Mouse (Mus musculus) hindbrain, embryonic 13.5 days (tissue): ENCODE results near the gene Sos2. TPM values are rescaled to one million over a fixed set of nuclear protein-coding genes. Genes with fewer than 3 reads are reported as not detected.

Experiments
- ATAC-seq: fragments of 200-750 bp; cut with Nextera tagmentation; 2 replicates; pipeline ENCODE4 v1.8.0; 2017; ENCODE audit warnings: moderate TSS enrichment; ENCODE audit not compliant: low FRiP score
- H3K27ac ChIP-seq: fragments of 300-500 bp; sonication (generic); 2 replicates; pipeline ENCODE4 v1.5.1; 2015; ENCODE audit warnings: inconsistent platforms, mild to moderate bottlenecking, moderate library complexity
- H3K27me3 ChIP-seq: fragments of 300-500 bp; sonication (generic); 2 replicates; pipeline ENCODE4 v1.6.1; 2015; ENCODE audit warnings: mild to moderate bottlenecking, inconsistent platforms
- H3K36me3 ChIP-seq: fragments of 300-500 bp; sonication (generic); 2 replicates; pipeline ENCODE4 v1.6.1; 2015; ENCODE audit warnings: mild to moderate bottlenecking, inconsistent platforms
- H3K4me1 ChIP-seq: fragments of 300-500 bp; sonication (generic); replicated peaks from 2 replicates; pipeline ENCODE4 v1.6.1; 2015; ENCODE audit warnings: inconsistent platforms
- H3K4me2 ChIP-seq: fragments of 300-500 bp; sonication (generic); 2 replicates; pipeline ENCODE4 v1.6.1; 2015; ENCODE audit warnings: inconsistent platforms, mild to moderate bottlenecking, moderate library complexity
- H3K4me3 ChIP-seq: fragments of 300-500 bp; sonication (generic); 2 replicates; pipeline ENCODE4 v1.5.1; 2015; ENCODE audit warnings: mild to moderate bottlenecking, inconsistent platforms
- H3K9ac ChIP-seq: fragments of 300-500 bp; sonication (generic); 2 replicates; pipeline ENCODE4 v1.6.1; 2015; ENCODE audit warnings: mild to moderate bottlenecking, inconsistent platforms
- H3K9me3 ChIP-seq: fragments of 300-500 bp; sonication (generic); 2 replicates; pipeline ENCODE4 v1.6.1; 2016; ENCODE audit warnings: inconsistent platforms
- WGBS: fragments of 180-500 bp; shearing (Covaris S2); methylation state at CpG from one replicate; pipeline ENCODE4 v1.1.7; 2015; 5-methylcytosine and 5-hydroxymethylcytosine counted together
- polyA plus RNA-seq: library from polyadenylated mRNA; unstranded; fragments of >200 nt; fragmentation: Nextera tagmentation; extraction: Ambion mirVana; gene quantifications from 2 replicates; pipeline ENCODE4 v1.2.1, GENCODE M21; 2015

The Sos2 gene
- polyA plus RNA-seq, 1 experiment from 2014 or later: 13.0 TPM

DNA sequence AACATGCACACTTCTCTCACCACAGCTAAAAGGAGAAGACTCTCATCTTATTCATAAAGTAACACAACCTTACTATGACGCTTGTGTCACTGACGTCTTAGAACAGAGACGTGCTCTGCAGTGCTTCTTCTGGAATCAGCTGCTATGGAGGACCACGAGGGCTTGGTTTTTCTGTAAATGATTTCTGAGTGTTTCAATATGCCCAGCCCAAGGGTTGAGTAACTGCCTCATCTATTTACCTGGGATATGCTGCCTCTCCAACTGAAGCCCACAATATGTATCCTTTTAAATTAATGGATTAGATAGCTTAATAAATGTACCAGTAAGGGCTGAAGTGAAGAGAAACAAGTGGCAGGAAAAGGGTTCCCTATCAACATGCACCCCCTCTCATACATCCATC is 9.1 kb upstream of the Sos2 start:
- no peaks in the 10 kb centered on the region for H3K27me3 ChIP-seq
- no peaks in the 10 kb centered on the region for H3K4me1 ChIP-seq
- no peaks in the 10 kb centered on the region for H3K36me3 ChIP-seq
- 93% methylated on average over 4 of the region's 4 CpGs for WGBS
- no peak overlapping the region for H3K27ac ChIP-seq
- no peak overlapping the region for H3K4me3 ChIP-seq
- H3K9me3 ChIP-seq: no peaks in the 10 kb centered on the region
- no peak overlapping the region for H3K4me2 ChIP-seq
- no peak for ATAC-seq
- no peak overlapping the region for H3K9ac ChIP-seq

DNA sequence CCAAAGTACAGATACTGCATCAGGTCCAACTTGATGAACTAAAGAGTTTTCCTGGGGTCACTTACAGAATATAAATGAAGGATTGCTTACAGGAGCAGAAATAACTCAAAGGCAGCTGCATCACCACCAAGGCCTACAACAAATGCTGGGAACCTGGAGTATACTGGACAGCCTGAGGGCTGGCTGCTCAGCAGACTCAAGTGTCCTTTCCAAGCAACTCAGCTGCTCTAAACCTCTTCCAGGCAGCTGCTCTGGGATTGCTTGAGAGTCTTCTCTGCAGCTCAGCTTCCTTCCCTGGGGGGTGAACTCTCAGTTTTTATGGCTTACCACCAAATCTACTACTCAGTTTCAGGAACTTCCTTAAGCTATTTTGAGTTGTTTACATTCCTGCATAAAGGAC is 7.4 kb upstream of the Sos2 start:
- Histone ChIP-seq H3K9me3 (no peaks in the 10 kb centered on the region), H3K4me3 (no peak overlapping the region), H3K27me3 (no peaks in the 10 kb centered on the region), H3K36me3 (no peaks in the 10 kb centered on the region), H3K4me2 (no peak overlapping the region), H3K4me1 (no peaks in the 10 kb centered on the region), H3K9ac (no peak overlapping the region), H3K27ac (no peak overlapping the region)
- ATAC-seq: no peak

DNA sequence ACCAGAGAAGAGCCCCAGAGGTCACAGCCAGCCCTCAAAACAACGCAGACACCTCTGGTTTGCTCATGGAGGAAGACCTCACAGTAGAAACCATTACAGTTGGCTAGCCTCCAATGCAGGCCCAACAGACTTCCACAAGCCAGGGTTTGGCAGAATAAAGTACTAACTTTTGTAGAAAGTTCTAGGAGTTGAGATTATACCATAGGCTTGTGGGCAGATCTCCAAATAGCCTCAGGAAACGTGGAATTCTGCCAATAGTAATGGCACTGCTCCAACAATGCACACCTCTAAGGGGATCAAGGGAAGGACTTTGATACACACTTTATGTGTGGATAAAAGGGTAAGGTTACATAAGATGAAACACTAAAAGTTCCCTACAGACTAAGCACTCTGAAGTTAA is 6.7 kb upstream of the Sos2 start:
- Histone ChIP-seq H3K4me1 (no peaks in the 10 kb centered on the region), H3K9me3 (no peaks in the 10 kb centered on the region), H3K4me2 (no peak overlapping the region), H3K27ac (no peak overlapping the region), H3K4me3 (no peak overlapping the region), H3K36me3 (no peaks in the 10 kb centered on the region), H3K9ac (no peak overlapping the region), H3K27me3 (no peaks in the 10 kb centered on the region)
- ATAC-seq: no peak
- WGBS: 58% methylated on average over 2 of the region's 2 CpGs

DNA sequence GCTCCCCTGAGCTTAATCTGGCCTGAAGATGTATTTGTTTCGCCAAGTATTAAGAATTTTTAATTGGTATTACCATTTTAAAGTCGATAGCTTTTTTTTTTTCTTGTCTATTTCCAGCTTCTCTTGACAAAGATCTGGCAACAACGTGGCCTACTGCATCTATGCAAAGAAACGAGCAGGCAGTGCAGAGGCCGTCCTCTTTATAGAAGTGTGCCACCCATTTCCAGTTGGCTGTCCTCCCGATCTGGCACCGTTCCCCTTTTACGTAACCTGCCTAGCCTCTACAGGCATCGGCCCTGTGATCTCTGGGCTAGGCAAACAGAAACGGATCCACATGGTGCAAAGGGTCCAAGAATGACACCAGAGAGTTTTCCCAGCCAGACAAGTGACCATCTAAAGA is 1.9 kb upstream of the Sos2 start:
- Histone ChIP-seq H3K4me3 (no peak overlapping the region), H3K4me2 (no peak overlapping the region), H3K4me1 (peaks cover 15% of the 10 kb centered on the region), H3K9me3 (no peaks in the 10 kb centered on the region), H3K27me3 (no peaks in the 10 kb centered on the region), H3K36me3 (no peaks in the 10 kb centered on the region), H3K9ac (no peak overlapping the region), H3K27ac (no peak overlapping the region)
- 49% methylated on average over 10 of the region's 10 CpGs for WGBS
- ATAC-seq: no peak

DNA sequence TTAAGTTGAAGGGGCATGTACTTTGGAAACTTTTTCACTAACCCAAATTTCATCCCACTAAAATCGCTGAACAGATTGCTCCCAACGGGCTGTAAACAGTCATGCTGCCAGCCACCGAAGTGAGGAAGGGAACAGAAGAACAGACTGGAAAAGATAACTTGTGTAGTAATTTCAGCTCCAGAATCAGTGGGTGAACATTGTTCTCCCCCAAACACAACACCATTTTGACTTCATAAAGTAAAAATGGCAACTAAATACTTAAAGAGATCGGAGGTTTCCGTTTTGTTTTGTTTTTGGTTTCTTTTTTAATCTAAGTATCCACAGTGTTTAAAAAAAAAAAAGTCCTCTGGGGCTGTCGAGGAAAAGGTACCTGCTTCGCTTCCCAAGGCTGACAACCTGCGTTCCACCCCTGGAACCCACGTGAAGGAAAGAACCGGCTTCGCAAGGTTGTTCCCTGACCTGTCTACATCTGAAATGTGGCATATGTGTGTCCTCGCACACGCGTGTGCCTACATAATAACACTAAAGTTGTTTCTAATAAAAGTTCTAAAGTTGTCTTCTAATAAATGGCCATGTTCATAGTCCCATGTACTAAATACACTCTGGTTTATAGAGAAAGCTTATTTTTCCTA is 1.3 kb upstream of the Sos2 start:
- no peaks in the 10 kb centered on the region for H3K27me3 ChIP-seq
- no peaks in the 10 kb centered on the region for H3K36me3 ChIP-seq
- no peak for ATAC-seq
- peak overlapping the region; percentile 61 for H3K4me2 ChIP-seq
- no peak overlapping the region for H3K27ac ChIP-seq
- 50% methylated on average over 14 of the region's 14 CpGs for WGBS
- no peak overlapping the region for H3K4me3 ChIP-seq
- no peak overlapping the region for H3K9ac ChIP-seq
- peaks cover 15% of the 10 kb centered on the region for H3K4me1 ChIP-seq
- no peaks in the 10 kb centered on the region for H3K9me3 ChIP-seq

DNA sequence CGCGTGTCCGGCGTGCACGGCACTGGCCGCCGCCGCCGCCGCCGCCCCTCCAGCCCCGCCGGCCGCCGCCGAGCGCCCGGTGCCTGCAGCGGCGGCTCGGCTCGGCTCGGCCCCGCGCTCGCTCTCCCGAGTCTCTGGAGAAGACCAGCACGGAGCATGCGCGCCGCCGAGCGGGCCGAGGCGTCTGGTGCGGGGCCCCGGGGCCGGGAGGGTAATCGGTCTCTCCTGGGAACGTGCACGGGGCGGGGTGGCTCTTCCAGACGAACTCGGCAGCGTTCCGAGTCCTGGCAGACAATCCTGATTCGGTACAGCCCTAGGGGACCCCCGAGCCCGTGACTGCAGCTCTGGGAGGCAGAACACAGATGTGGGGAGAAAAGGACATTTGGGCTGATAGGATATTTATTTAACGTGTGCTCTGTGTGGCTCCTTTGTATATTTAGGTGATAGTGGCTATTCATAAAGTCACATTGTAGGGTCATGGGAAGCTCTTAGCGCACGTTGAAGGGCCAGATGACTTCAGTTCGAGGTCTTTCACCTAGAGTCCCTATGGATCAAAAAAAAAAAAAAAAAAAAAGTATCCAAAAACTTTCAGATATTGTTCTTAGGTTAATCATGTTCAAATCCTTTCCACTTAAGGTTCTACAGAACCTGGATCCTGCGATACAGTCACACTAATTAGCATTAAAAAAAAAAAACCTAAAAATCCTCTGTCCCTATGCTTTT is 574 bp upstream of the Sos2 start:
- Histone ChIP-seq H3K36me3 (no peaks in the 10 kb centered on the region), H3K27ac (peak overlapping the region; percentile 97), H3K4me1 (peaks cover 15% of the 10 kb centered on the region), H3K27me3 (no peaks in the 10 kb centered on the region), H3K9me3 (no peaks in the 10 kb centered on the region), H3K4me3 (peak overlapping the region; percentile 79), H3K4me2 (peak overlapping the region; percentile 61), H3K9ac (peak overlapping the region; percentile 89)
- under 1% methylated on average over 33 of the region's 54 CpGs for WGBS
- ATAC-seq: peak; percentile 87

DNA sequence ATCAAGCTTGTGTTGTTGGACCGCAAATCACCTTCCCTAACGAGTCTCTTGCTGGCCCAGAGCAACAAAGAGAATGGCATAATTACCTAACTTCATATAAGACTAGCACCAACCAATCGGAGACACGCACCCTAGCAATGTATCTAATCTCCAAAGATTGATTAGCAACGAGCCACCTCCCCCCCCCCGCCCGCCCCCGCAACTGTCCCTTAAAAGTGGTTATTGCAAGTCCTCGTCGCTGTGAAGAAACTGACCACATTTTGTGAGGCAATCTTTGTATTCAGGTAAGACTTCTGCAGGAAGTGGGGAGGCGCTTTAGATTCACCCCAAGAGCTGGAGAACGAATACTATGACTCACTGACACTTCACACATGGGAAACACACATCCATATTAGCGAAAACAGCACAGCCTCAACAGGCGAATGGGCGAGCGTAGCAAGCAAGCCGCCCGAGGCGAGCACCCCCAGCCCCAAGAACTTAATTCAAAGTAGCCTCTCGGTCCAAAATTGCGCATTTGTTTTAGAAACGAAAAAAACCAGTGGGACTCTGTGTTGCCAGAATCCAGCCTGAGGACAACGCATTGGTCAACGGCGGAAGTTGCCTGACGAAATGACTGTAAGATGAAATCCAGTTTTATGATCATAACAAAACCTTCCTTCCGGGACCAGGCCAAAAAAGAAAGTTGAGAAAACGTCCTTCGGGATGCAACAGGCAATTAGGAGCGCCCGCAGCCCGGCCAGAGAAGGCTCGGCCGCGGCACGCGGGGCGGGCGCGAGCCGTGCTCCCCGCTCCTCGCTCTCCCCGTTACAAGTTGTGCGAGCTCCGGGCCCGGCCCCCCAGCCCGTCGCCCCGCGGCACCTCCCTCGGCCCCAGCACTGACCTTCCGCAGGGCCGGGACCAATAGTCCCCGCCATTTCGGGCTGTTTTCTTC is 752 bp downstream of the Sos2 start:
- H3K4me3 ChIP-seq: peak overlapping the region; percentile 79
- peak overlapping the region; percentile 61 for H3K4me2 ChIP-seq
- no peaks in the 10 kb centered on the region for H3K27me3 ChIP-seq
- under 1% methylated on average over 55 of the region's 56 CpGs for WGBS
- no peaks in the 10 kb centered on the region for H3K9me3 ChIP-seq
- peak overlapping the region; percentile 97 for H3K27ac ChIP-seq
- peaks cover 15% of the 10 kb centered on the region for H3K4me1 ChIP-seq
- H3K36me3 ChIP-seq: no peaks in the 10 kb centered on the region
- peak; percentile 49 for ATAC-seq
- H3K9ac ChIP-seq: peak overlapping the region; percentile 89

DNA sequence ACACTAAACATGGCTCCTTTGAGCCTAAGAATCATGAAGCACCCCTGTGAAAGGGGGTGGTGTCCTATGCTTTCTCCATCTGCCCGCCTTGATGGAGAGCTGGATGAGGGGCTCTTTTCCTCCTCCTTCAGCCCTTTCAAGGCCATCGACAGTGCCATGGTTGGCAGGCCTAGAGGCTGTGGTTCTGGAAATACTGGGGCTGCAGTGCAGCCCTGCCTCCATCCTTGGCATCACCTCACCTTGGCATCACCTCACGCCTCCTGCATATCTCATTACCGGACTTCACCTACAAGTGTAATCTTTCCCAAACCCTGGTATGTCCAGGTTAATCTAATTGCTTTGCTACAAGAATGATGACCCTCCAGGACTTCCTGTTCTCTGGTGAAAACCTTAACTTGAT is 5.5 kb downstream of the Sos2 start:
- no peak overlapping the region for H3K9ac ChIP-seq
- H3K4me2 ChIP-seq: no peak overlapping the region
- H3K27ac ChIP-seq: no peak overlapping the region
- no peak for ATAC-seq
- H3K4me3 ChIP-seq: no peak overlapping the region
- no peaks in the 10 kb centered on the region for H3K27me3 ChIP-seq
- H3K9me3 ChIP-seq: no peaks in the 10 kb centered on the region
- H3K4me1 ChIP-seq: peaks cover 31% of the 10 kb centered on the region
- WGBS: 87% methylated on average over 4 of the region's 4 CpGs
- H3K36me3 ChIP-seq: no peaks in the 10 kb centered on the region

DNA sequence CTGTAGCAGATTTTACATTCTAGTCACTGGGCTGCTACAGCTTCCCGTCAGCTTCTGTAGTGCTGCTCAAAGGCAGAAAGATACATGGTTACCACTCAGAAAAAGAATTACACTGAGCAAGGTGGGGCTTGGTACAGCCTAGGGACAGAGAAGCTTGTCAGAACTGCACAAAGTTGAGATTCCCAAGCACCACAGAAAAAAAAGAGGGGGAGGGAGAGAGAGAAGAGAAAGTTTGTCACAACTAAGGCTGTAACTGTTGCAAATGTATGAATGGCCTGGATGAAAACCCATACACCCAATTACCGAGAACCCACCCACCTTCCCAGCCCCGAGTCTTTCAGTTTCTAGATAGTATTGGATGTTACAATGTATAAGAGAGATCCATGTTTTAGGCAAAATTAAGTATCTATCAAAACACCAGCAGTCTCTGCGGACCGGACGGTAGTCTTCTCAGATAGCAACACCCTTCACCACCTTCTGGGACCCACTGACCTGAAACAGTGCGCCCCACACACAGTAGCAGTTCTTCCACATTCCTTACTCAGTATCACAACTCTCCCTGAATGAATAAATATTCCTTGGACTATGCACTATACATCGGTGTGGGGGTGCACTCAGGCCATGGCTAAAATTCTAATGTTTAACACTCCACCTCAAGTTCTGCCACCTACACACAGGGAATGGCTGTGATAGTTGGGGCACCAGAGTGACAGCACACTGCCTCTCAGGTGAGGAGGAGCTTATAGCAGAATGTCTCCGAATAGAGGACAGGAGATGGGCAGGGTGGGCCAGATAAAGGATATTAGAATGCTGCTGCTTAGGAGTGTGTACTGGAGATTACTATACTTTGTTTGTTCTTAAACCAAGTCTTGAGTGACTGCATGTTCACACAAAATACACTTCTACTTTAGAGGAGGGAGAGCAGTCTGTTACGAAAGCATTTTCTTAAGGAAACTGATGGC is 6.8 kb downstream of the Sos2 start:
- H3K36me3 ChIP-seq: no peaks in the 10 kb centered on the region
- H3K4me2 ChIP-seq: no peak overlapping the region
- no peak overlapping the region; the same call in 1 of the 2 replicates for H3K27ac ChIP-seq
- H3K4me3 ChIP-seq: no peak overlapping the region
- H3K9ac ChIP-seq: no peak overlapping the region
- ATAC-seq: no peak
- WGBS: 85% methylated on average over 10 of the region's 10 CpGs
- no peaks in the 10 kb centered on the region for H3K9me3 ChIP-seq
- H3K4me1 ChIP-seq: peaks cover 23% of the 10 kb centered on the region
- H3K27me3 ChIP-seq: no peaks in the 10 kb centered on the region

DNA sequence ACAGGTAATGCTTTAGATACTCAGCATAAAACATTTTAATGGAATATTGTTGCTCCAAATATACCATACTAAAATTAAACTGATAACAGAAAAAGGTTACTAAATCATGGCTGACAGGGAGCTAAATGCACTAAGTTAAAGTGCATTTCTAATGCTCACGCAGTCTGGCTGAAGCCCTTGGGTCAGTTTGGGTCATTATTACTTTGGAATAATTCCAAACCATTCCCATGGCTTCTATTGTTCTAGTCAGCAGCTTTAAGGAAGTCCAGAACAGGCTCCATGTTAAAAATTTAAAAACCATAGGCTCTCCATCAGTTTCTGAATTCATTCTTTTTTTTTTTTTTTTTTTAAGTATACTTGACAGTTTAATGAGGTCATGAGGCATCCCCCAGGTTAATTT is 7.5 kb downstream of the Sos2 start:
- no peak overlapping the region for H3K27ac ChIP-seq
- ATAC-seq: no peak
- H3K4me3 ChIP-seq: no peak overlapping the region
- no peak overlapping the region for H3K4me2 ChIP-seq
- no peak overlapping the region for H3K9ac ChIP-seq
- peaks cover 19% of the 10 kb centered on the region for H3K4me1 ChIP-seq
- no peaks in the 10 kb centered on the region for H3K36me3 ChIP-seq
- WGBS: 59% methylated on average over 1 of the region's 1 CpGs
- no peaks in the 10 kb centered on the region for H3K27me3 ChIP-seq
- no peaks in the 10 kb centered on the region for H3K9me3 ChIP-seq

DNA sequence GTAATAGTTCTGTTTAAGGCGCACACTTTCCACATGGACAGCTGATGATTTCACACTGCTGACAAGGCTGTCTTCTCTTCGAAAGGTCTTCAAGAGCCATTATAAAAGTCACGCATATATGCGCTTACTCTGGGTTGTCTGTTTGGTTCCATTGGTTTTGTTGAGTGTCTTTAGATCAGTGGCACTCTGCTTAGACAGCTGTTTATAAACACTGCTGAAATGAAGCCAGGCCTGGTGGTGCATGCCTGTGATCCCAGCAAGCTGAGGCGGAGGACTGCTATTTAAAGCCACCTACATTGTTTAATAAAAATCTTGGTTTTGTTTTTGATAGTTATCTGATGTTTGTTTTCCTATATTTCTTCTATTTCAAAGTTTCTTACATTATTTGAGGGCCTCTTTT is 14.9 kb downstream of the Sos2 start:
- no peak for ATAC-seq
- Histone ChIP-seq H3K27ac (no peak overlapping the region), H3K4me1 (no peaks in the 10 kb centered on the region), H3K36me3 (peaks cover 2% of the 10 kb centered on the region; the same call in 1 of the 2 replicates), H3K4me2 (no peak overlapping the region), H3K4me3 (no peak overlapping the region), H3K9me3 (no peaks in the 10 kb centered on the region), H3K27me3 (no peaks in the 10 kb centered on the region), H3K9ac (no peak overlapping the region)
- WGBS: 96% methylated on average over 5 of the region's 5 CpGs
